Mouse (Mus musculus) hematopoietic stem cell, adult 5-6 weeks (primary cell): ENCODE data around the gene 2210011C24Rik. TPM values are rescaled to one million over a fixed set of nuclear protein-coding genes. Genes with fewer than 3 reads are reported as not detected.
"Not testable (repeated sequence)": the region's sequence is repeated elsewhere in the genome, so short reads cannot be mapped to it uniquely, and the experiment has no call there.

Source experiments
- ATAC-seq, 2 experiments: fragments of 125-278 bp in 1 of 2; replicated peaks in 1 of 2; 2 replicates each; pipeline ENCODE4 v1.8.0; 2016 to 2017; ENCODE audit warnings: inconsistent platforms in 2 of 2, mild to moderate bottlenecking in 2 of 2, moderate number of reproducible peaks in 2 of 2, low read depth in 1 of 2, moderate TSS enrichment in 1 of 2; ENCODE audit not compliant: low FRiP score in 2 of 2, poor library complexity in 2 of 2, severe bottlenecking in 2 of 2, insufficient read depth in 1 of 2, low TSS enrichment in 1 of 2
- total RNA-seq: library from RNA; stranded (forward); fragments of 172-1452, 232-1000 nt; gene quantifications from 2 replicates; pipeline ENCODE4 v1.2.3, GENCODE M21; 2017

2210011C24Rik gene
- total RNA-seq, 1 experiment from 2014 or later: not detected

DNA sequence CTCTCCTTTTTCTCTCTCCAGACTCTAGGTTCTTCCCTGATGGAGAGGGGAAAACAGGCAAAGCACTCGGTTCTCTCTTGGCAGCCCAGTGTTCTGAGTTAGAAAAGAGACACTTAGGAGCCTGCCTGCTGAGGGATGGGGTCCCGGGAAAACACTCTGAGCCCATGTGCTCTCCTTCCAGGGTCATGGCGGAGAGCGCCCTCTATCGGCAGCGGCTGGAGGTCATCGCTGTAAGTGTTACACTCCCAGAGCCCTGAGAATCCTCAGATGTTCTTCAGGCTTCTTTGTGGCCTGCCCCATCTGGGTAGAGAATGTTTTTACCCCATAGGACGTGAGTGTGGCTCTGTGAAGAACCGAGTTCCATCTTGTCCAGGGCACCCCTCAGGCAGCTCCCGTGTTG is 12.2 kb upstream of the 2210011C24Rik start:
- 0 out of 4 replicates have a peak, but pooled peaks of 1 of the 2 experiments have one; percentile 37 for ATAC-seq

DNA sequence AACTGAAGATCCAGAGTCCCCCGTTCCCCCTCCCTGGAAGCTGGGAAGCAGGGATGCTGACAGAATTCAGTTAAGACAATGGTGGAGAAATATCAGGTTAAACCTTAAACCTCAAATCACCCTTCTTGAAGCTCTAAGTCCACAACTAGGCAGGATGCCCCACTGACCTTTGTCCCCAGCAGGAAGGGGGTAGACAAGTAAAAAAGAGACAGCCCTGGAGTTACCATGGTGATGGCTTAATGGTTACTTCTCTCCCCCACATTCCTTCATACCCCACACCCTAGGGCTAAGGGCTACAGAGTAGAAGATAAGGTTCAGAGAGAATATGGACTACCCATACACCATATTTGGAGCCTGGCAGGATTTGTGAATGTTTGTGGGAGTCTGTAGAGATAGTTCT is 11.7 kb upstream of the 2210011C24Rik start:
- no peak for ATAC-seq

DNA sequence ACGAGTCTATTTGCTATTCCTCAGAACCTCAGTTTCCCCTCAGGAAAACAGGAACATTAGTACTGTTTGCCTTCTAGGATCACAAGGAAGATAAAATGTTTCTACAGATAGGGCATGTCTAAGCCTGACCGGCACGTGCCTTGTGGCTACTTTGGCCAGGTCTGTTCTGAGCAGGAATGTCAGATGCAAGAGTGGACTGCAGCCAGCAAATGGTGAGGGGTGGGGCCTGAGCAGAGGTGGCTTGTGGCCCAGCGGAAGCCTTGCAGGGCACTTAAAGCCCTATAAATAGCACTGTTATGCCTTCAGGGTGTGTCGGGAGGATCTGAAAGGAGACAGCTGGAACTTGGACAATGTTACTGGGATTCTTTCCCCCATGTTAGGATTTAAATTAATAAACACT is 11.1 kb upstream of the 2210011C24Rik start:
- ATAC-seq: no peak

DNA sequence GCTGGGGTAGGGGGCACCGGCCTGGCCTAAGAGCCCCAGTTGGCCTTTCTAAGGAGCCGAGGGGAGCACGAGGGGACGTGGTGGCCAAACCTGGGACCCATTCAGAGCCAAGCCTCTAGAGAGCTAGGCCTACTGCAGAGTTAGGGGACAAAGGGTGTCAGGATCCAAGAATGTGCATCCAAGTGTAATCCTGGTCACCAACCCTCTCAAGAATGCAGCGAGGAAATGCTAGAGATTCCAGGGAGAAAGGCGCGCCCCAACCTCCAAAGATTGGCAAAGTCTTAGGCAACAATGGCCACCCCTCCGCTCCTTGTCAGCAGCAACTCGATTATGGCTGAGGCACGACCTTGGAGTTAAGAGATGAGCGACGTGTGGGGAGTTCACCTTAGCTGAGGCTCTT is 9.6 kb upstream of the 2210011C24Rik start:
- ATAC-seq: no peak

- ATAC-seq: no peak
Observed at GRCm38 (mm10) chr8:84021096-84021495, 9.1 kb upstream of the 2210011C24Rik start, which contains the start of gene Palm3. Gene Palm3, plus strand, starts transcription at chr8:84021471.

DNA sequence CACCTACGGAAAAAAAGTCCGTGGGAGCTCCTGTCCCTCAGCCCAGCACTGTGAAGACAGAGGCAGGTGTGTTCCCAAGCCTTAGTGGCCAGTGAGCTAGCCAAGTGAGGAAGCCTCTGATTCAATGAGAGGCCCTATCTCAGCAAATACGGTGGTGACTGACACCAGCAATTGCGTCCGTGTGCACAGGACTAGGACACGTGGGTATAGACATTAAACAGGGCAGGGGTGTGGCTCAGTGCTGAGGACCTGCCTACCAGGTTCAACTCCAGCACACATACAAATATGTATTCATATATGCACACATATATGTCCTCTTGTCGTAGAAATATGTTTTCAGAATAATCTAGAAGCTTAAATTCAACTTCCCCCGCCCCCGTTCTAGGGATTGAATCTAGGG is 7.8 kb upstream of the 2210011C24Rik start:
- no peak for ATAC-seq

DNA sequence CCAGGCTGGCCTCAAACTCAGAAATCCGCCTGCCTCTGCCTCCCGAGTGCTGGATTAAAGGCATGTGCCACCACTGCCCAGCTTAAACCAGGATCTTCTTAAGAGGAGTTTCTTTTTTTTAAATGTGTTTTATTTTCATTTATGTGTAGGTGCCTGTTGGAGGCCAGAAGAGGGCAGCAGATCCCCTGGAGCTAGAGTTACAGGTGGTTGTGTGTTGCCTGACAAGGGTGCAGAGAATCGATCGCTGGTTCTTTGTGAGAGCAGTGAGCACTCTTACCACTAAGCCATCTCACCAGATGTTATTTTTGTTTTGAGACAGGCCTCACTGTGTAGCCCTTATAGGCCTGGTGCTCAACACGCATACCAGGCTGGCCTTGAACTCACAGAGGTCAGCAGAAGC is 3.9 kb upstream of the 2210011C24Rik start:
- no peak for ATAC-seq

DNA sequence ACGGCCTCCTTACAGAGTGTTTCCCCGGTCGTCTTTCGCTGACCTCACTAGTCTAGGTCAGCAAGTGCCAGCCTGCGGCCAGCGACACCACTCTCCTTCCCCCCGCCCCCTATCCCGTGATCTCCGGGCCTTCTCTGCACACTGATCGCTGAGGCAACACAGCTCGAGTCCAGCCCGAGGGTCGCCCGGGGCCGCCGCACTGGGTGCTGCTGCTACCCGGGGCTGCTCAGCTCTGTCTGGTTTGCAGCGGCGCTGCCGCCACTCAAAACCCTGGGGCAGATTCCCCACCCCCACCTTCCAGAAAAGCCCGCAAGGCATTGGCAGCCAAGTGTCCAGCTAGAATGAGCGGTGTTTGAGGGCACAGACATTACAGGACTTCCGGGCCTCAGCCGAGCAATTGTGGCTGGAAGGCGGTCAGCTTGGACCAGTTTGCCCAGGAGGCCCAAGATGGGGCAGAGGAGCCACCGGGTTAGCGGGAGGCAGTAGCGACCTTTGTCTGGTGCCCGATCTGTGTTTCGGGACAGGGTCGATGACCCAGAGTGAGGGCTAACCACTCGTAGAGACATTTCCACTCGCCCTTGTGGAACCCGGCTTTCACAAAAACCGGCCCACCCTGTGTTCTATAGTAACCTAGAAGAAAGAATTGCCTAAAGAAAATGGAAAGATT is 661 bp upstream of the 2210011C24Rik start:
- ATAC-seq: no peak

DNA sequence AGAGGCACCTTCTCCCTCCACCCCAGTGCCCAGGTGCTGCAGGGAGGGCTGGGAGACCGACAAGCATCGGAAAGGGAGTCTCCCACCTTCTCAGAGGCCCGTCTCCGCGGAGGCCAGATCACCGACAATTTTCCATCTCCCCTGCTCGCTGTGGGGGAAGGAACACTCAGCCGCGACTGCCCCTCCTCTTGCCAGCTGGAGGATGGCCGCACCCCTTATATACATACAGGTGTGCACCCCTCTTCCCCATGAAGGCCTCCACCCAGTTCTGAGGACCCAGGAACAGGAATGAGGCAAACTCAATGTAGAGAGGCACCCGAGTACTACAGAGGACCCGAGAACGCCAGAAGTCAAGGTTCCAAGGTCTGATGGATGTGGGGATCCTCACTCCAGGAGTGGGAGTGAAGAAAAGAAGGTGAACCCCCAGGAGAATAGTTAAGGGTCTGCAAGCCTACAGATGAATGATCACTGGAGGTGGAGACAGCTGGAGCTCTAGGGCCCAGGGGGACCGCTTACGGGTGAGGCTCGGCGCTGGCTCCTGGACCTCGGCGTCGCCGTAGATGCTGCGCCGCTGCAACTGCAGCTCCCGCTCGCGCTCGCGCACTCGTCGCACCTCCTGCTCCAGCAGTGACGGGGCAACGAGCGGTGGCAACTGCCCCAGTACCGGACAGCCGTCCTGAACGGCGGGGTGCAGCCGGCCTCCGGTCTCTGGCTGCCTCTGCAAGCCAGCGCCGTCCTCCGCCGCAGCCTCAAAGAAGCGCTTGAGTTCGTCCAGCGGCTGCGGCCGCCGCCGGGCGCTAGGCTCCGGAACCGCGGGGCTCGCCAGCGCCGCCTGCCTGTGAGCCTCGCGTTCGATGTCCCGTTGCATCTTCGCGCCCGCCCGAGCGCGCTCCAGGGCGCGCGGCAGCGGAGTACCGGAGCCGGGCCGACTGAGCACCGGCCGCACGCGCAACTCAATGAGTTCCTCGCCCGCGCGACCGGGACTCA is 1.1 kb downstream of the 2210011C24Rik start:
- peak in 1 of 2 experiments; percentile 43; a peak in 1 of 4 replicates for ATAC-seq

GRCm38 (mm10) chr8:84009876-84010275 is 2.1 kb downstream of the 2210011C24Rik start:
- peak; percentile 65 to 70 for ATAC-seq

DNA sequence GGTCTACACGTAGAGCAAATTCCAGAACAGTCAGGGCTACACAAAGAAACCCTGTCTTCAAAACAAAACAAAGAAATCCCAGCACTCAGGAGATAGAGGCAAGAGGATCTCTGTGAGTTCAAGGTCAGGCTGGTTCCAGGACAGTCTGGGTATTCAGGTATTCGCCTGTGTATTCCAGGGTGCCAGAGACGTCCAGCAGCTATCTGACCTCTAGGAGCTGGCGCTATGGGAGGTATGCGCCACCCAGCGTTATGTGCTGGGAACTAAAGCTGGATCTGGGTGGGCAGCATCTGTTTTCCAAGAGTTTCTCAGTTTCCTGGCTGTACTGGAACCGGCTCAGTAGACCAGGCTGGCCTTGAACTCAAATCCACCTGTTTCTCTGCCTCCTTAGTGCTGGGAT is 3.6 kb downstream of the 2210011C24Rik start:
- ATAC-seq: no peak

GRCm38 (mm10) chr8:84005502-84005901 is 6.5 kb downstream of the 2210011C24Rik start:
- ATAC-seq: not testable (repeated sequence)

- peak; percentile 98 to 99 for ATAC-seq
Observed at GRCm38 (mm10) chr8:84004533-84005201, 7.3 kb downstream of the 2210011C24Rik start.

DNA sequence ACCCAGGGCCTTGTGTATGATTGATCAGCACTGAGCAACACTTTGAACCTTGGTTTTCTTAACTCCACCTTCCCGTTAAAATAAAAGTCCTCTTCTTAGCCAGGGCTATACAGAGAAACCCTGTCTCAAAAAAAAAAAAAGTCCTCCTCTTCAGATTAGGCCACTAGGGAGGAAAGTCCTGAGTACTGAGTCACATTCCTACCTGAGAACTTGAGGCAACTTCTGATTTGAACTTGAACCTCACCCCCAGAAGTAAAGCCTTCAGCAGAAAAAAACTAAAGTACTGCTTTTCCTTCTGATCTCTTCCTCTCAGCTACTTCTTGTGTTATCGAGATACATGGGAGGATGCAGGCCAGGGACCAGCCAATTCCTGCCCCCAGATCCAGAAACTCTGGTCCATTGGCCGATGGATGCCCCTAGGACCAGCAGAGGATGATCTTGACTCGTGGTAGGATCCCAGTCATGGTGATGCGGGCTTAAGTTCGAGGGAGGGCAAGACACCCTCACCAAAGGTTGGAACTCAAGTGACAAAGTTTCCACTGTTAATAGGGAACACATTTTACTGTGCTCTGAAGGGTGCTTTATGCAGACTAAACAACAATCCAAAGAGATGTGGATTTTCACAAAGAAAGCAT is 8.2 kb downstream of the 2210011C24Rik start:
- ATAC-seq: no peak

GRCm38 (mm10) chr8:84002957-84003611 is 8.9 kb downstream of the 2210011C24Rik start:
- no peak for ATAC-seq

- ATAC-seq: no peak
Observed at GRCm38 (mm10) chr8:84001281-84002000, 10.5 kb downstream of the 2210011C24Rik start, which contains the start of gene 1700067K01Rik. Gene 1700067K01Rik, plus strand, starts transcription at chr8:84001502.
